8 mouse cellular contexts compared by ENCODE assay signal in the genomic region with DNA sequence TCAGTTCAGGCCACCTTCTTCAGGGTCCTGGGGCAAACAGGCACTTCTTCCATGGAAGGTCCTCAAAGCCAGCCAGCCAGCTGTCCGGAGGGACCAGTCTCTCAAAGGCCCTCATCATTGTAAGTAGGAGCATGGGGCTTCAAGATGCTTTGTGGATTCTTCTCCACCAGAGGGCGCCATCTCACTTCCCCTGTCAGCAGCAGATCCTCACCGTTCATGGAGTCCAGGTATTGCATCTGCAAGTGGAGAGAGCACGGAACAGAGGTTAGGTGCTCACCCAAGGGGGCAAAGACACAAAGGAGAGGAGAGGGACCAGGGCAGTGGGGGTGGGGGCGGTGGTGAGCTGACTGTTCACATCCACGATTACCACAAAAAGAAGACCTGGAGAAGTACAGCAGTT. TPM values are rescaled to one million over a fixed set of nuclear protein-coding genes. Genes with fewer than 3 reads are reported as not detected.
A peak's percentile ranks its signal among the peaks of the same experiment; 100 is the strongest.
DNase-seq lines count a peak whose midpoint lies in the region; TF ChIP-seq lines count a peak whose summit lies in the region.

No protein-coding gene starts in this region.

- 32% methylated on average over 6 of the region's 6 CpGs for WGBS in lung, adult 2 months

- no peaks in the 10 kb centered on the region for H3K4me1 ChIP-seq in lung, adult 2 months (ENCODE audit: control insufficient read depth, insufficient read depth, low read length)

- no peak for TF ChIP-seq POLR2A in lung, adult 2 months (IDR thresholded peaks at IDR 0.05; ENCODE audit: borderline replicate concordance, extremely low read depth, low read depth, low read length)

- no peak overlapping the region for H3K4me3 ChIP-seq in lung, adult 2 months (replicated peaks; ENCODE audit: extremely low read depth, low read depth, low read length)

- DNase-seq in CD8-positive naive resting alpha-beta T cell, adult 2 months (ENCODE audit: low read depth in 2 of 2, low spot score in 2 of 2) = peak; percentile 62 to 74
- peak; percentile 77 for DNase-seq in adrenal gland, adult 2 months
- DNase-seq in embryo, embryonic 10.5 days (ENCODE audit: low spot score) = peak; percentile 88
- peak; percentile 37 to 46 for DNase-seq in heart, adult 9 months (ENCODE audit: low spot score in 2 of 2)
- DNase-seq in kidney, postnatal 36 days = peak; percentile 77 to 87
- peak; percentile 76 for DNase-seq in lung, adult 2 months
- DNase-seq in ovary, postnatal 36 days (ENCODE audit: low spot score) = peak; percentile 61
- DNase-seq in thymus, postnatal 14 days = peak; percentile 80

- peak; percentile 92 for TF ChIP-seq CTCF in lung, adult 2 months (IDR thresholded peaks at IDR 0.05; ENCODE audit: insufficient read depth, low read length)

RNA-seq across cellular contexts. Expression of a gene that starts 13.6 kb away (rescaled TPM):
- total RNA-seq in adrenal gland, adult 2 months (2021) = under 1 TPM in 1 of 2 experiments, not detected in 1; 0.10 TPM
- 0.03 and 0.04 TPM in 2 replicates for polyA plus RNA-seq in adrenal gland, adult 2 months (2012; rRNA removed)
- 0.03 and 2.1 TPM in 2 replicates for polyA plus RNA-seq in lung, adult 2 months (2012; rRNA removed)

RNA-seq across cellular contexts. Expression of a gene that starts 21.6 kb away (rescaled TPM):
- total RNA-seq in adrenal gland, adult 2 months (2021) = 100 to 1,000 TPM; 145 to 164 TPM
- polyA plus RNA-seq in adrenal gland, adult 2 months (2012; rRNA removed) = 183 and 185 TPM in 2 replicates
- 85.1 and 112 TPM in 2 replicates for polyA plus RNA-seq in lung, adult 2 months (2012; rRNA removed)

RNA-seq across cellular contexts. Expression of a gene that starts 29.1 kb away (rescaled TPM):
- total RNA-seq in adrenal gland, adult 2 months (2021) = 100 to 1,000 TPM; 235 to 249 TPM
- 733 and 890 TPM in 2 replicates for polyA plus RNA-seq in adrenal gland, adult 2 months (2012; rRNA removed)
- polyA plus RNA-seq in lung, adult 2 months (2012; rRNA removed) = 57.4 and 65.1 TPM in 2 replicates

Comparison
In these comparisons a context has a peak if more than half of its experiments do, and no peak if none do; other contexts are left out.
1. RNA of a gene that starts 29.1 kb away (polyA plus RNA-seq): 733 to 890 TPM in adrenal gland, adult 2 months; 57.4 to 65.1 TPM in lung, adult 2 months; every median in the first group is over 10 times any median in the second.
2. Peak in every context shown above with its lines, with median percentiles within 50 percentile points of each other: DNase-seq.